Mouse (Mus musculus): ENCODE results near the gene Phf10. TPM values are rescaled to one million over a fixed set of nuclear protein-coding genes. Genes with fewer than 3 reads are reported as not detected.
"Not testable (repeated sequence)": the region's sequence is repeated elsewhere in the genome, so short reads cannot be mapped to it uniquely, and the experiment has no call there.

The Phf10 gene
- polyA plus RNA-seq (2014; fragmentation: Nextera tagmentation; extraction: Ambion mirVana), result 21.2 and 21.3 TPM in 2 replicates

- WGBS, result 0% methylated on average over 10 of the region's 100 CpGs
- not testable (repeated sequence) for H3K36me3 ChIP-seq (ENCODE audit: control insufficient read depth, insufficient read depth, low read length); H3K27me3 ChIP-seq (ENCODE audit: control insufficient read depth, insufficient read depth, low read length); H3K4me1 ChIP-seq (ENCODE audit: control insufficient read depth, insufficient read depth, low read length); H3K9me3 ChIP-seq (ENCODE audit: control insufficient read depth, low read length); H3K27ac ChIP-seq (ENCODE audit: low read depth, low read length)
- H3K4me2 ChIP-seq (ENCODE audit: low read depth, low read length), result peak within 1 kb of the TSS; percentile 96
- peak within 1 kb of the TSS; percentile 61 for H3K9ac ChIP-seq (replicated peaks; ENCODE audit: low read depth, low read length)
- ATAC-seq (ENCODE audit: low read depth), result peak; percentile 82
- H3K4me3 ChIP-seq (ENCODE audit: low read depth, low read length), result peak within 1 kb of the TSS; percentile 56
These were observed at the start of gene Phf10 for GRCm38 (mm10) chr17:14960951-14961556. TSS of gene Phf10 (minus strand) at chr17:14961273.

- not testable (repeated sequence) for H3K27ac ChIP-seq (ENCODE audit: low read depth, low read length); H3K4me1 ChIP-seq (ENCODE audit: control insufficient read depth, insufficient read depth, low read length); H3K27me3 ChIP-seq (ENCODE audit: control insufficient read depth, insufficient read depth, low read length); H3K36me3 ChIP-seq (ENCODE audit: control insufficient read depth, insufficient read depth, low read length); H3K4me3 ChIP-seq (ENCODE audit: low read depth, low read length); H3K9me3 ChIP-seq (ENCODE audit: control insufficient read depth, low read length); H3K4me2 ChIP-seq (ENCODE audit: low read depth, low read length); H3K9ac ChIP-seq (replicated peaks; ENCODE audit: low read depth, low read length)
- ATAC-seq (ENCODE audit: low read depth), result peak; percentile 98
- no CpG with 5 or more reads among the region's 60 CpGs for WGBS
These were observed 48.8 kb upstream of the Phf10 start, which contains the start of gene Gm3435 for GRCm38 (mm10) chr17:15009706-15010413. TSS of gene Gm3435 (plus strand) at chr17:15010176.

- not testable (repeated sequence) for ATAC-seq (ENCODE audit: low read depth); H3K36me3 ChIP-seq (ENCODE audit: control insufficient read depth, insufficient read depth, low read length); H3K4me3 ChIP-seq (ENCODE audit: low read depth, low read length); H3K4me2 ChIP-seq (ENCODE audit: low read depth, low read length); H3K27me3 ChIP-seq (ENCODE audit: control insufficient read depth, insufficient read depth, low read length); H3K9me3 ChIP-seq (ENCODE audit: control insufficient read depth, low read length); H3K4me1 ChIP-seq (ENCODE audit: control insufficient read depth, insufficient read depth, low read length); H3K9ac ChIP-seq (replicated peaks; ENCODE audit: low read depth, low read length); H3K27ac ChIP-seq (ENCODE audit: low read depth, low read length)
- no CpG with 5 or more reads among the region's 3 CpGs for WGBS
These were observed 48.0 kb upstream of the Phf10 start for GRCm38 (mm10) chr17:15009088-15009487.

GRCm38 (mm10) chr17:15000047-15000446 is 39.0 kb upstream of the Phf10 start:
- not testable (repeated sequence) for H3K4me1 ChIP-seq (ENCODE audit: control insufficient read depth, insufficient read depth, low read length); H3K36me3 ChIP-seq (ENCODE audit: control insufficient read depth, insufficient read depth, low read length); H3K4me3 ChIP-seq (ENCODE audit: low read depth, low read length); H3K27ac ChIP-seq (ENCODE audit: low read depth, low read length); H3K9me3 ChIP-seq (ENCODE audit: control insufficient read depth, low read length); H3K9ac ChIP-seq (replicated peaks; ENCODE audit: low read depth, low read length); H3K27me3 ChIP-seq (ENCODE audit: control insufficient read depth, insufficient read depth, low read length); ATAC-seq (ENCODE audit: low read depth); H3K4me2 ChIP-seq (ENCODE audit: low read depth, low read length)
- WGBS, result no CpG with 5 or more reads among the region's 4 CpGs

- not testable (repeated sequence) for ATAC-seq (ENCODE audit: low read depth); H3K4me1 ChIP-seq (ENCODE audit: control insufficient read depth, insufficient read depth, low read length); H3K9me3 ChIP-seq (ENCODE audit: control insufficient read depth, low read length); H3K4me3 ChIP-seq (ENCODE audit: low read depth, low read length); H3K9ac ChIP-seq (replicated peaks; ENCODE audit: low read depth, low read length); H3K36me3 ChIP-seq (ENCODE audit: control insufficient read depth, insufficient read depth, low read length); H3K27ac ChIP-seq (ENCODE audit: low read depth, low read length); H3K4me2 ChIP-seq (ENCODE audit: low read depth, low read length); H3K27me3 ChIP-seq (ENCODE audit: control insufficient read depth, insufficient read depth, low read length)
- WGBS, result no CpG with 5 or more reads among the region's 5 CpGs
These were observed 33.1 kb upstream of the Phf10 start for GRCm38 (mm10) chr17:14994140-14994539.

GRCm38 (mm10) chr17:14993139-14993832 is 32.2 kb upstream of the Phf10 start:
- ATAC-seq (ENCODE audit: low read depth), result peak; percentile 92
- not testable (repeated sequence) for H3K36me3 ChIP-seq (ENCODE audit: control insufficient read depth, insufficient read depth, low read length); H3K9ac ChIP-seq (replicated peaks; ENCODE audit: low read depth, low read length); H3K27me3 ChIP-seq (ENCODE audit: control insufficient read depth, insufficient read depth, low read length); H3K27ac ChIP-seq (ENCODE audit: low read depth, low read length); H3K4me1 ChIP-seq (ENCODE audit: control insufficient read depth, insufficient read depth, low read length); H3K9me3 ChIP-seq (ENCODE audit: control insufficient read depth, low read length); H3K4me3 ChIP-seq (ENCODE audit: low read depth, low read length); H3K4me2 ChIP-seq (ENCODE audit: low read depth, low read length)
- WGBS, result no CpG with 5 or more reads among the region's 47 CpGs

GRCm38 (mm10) chr17:14992522-14993138 is 31.6 kb upstream of the Phf10 start:
- H3K4me3 ChIP-seq (ENCODE audit: low read depth, low read length); H3K4me2 ChIP-seq (ENCODE audit: low read depth, low read length); H3K9me3 ChIP-seq (ENCODE audit: control insufficient read depth, low read length); H3K27ac ChIP-seq (ENCODE audit: low read depth, low read length); H3K36me3 ChIP-seq (ENCODE audit: control insufficient read depth, insufficient read depth, low read length); H3K9ac ChIP-seq (replicated peaks; ENCODE audit: low read depth, low read length); H3K27me3 ChIP-seq (ENCODE audit: control insufficient read depth, insufficient read depth, low read length); H3K4me1 ChIP-seq (ENCODE audit: control insufficient read depth, insufficient read depth, low read length): not testable (repeated sequence)
- no CpG with 5 or more reads among the region's 98 CpGs for WGBS
- peak; percentile 83 for ATAC-seq (ENCODE audit: low read depth)

- H3K4me1 ChIP-seq (ENCODE audit: control insufficient read depth, insufficient read depth, low read length); H3K9me3 ChIP-seq (ENCODE audit: control insufficient read depth, low read length); H3K4me3 ChIP-seq (ENCODE audit: low read depth, low read length); ATAC-seq (ENCODE audit: low read depth); H3K36me3 ChIP-seq (ENCODE audit: control insufficient read depth, insufficient read depth, low read length); H3K9ac ChIP-seq (replicated peaks; ENCODE audit: low read depth, low read length); H3K27ac ChIP-seq (ENCODE audit: low read depth, low read length); H3K4me2 ChIP-seq (ENCODE audit: low read depth, low read length); H3K27me3 ChIP-seq (ENCODE audit: control insufficient read depth, insufficient read depth, low read length): not testable (repeated sequence)
- 71% methylated on average over 4 of the region's 5 CpGs for WGBS
These were observed 29.1 kb upstream of the Phf10 start for GRCm38 (mm10) chr17:14990116-14990702.
